Mouse (Mus musculus) heart, postnatal 14 days (tissue): Measurements from ENCODE around the gene Tanc1. TPM values are rescaled to one million over a fixed set of nuclear protein-coding genes. Genes with fewer than 3 reads are reported as not detected.
A peak's percentile ranks its signal among the peaks of the same experiment; 100 is the strongest.
"Not testable (repeated sequence)": the region's sequence is repeated elsewhere in the genome, so short reads cannot be mapped to it uniquely, and the experiment has no call there.

Experiments
- DNase-seq, 2 experiments: peaks; one replicate each; pipeline ENCODE4 v3.0.0; 2021 to 2022
- intact Hi-C: fragments of 180-260 bp; cut with DNase I; formaldehyde crosslinking; loops from one replicate; pipeline ENCODE4 v1.15.1; 2025
- total RNA-seq, 2 experiments: library from RNA; stranded (reverse); gene quantifications; 2 replicates each; pipeline ENCODE4 v1.2.3; 2021

Gene Tanc1
- total RNA-seq, 2 experiments from 2014 or later = 31.9 to 37.8 TPM

- intact Hi-C loops = no loop called here
Observed at GRCm38 (mm10) chr2:59843156-59843555, 231.3 kb downstream of the Tanc1 start.

GRCm38 (mm10) chr2:59843848-59844247 is 232.0 kb downstream of the Tanc1 start:
- intact Hi-C loops = no loop called here
- no peak for DNase-seq

More at GRCm38 (mm10) chr2:59843156-59843555, 231.3 kb downstream of the Tanc1 start:
- DNase-seq = no peak

GRCm38 (mm10) chr2:59851885-59852284 is 240.0 kb downstream of the Tanc1 start:
- intact Hi-C loops, DNase-seq: not testable (repeated sequence)

- no peak for DNase-seq
Observed at GRCm38 (mm10) chr2:59852916-59853315, 241.1 kb downstream of the Tanc1 start.

GRCm38 (mm10) chr2:59853543-59853942 is 241.7 kb downstream of the Tanc1 start:
- intact Hi-C loops = no loop called here
- DNase-seq = no peak

More at GRCm38 (mm10) chr2:59852916-59853315, 241.1 kb downstream of the Tanc1 start:
- intact Hi-C loops = no loop called here

GRCm38 (mm10) chr2:59854363-59854762 is 242.5 kb downstream of the Tanc1 start:
- intact Hi-C loops = no loop called here
- no peak for DNase-seq

GRCm38 (mm10) chr2:59862618-59863017 is 250.8 kb downstream of the Tanc1 start:
- intact Hi-C loops = no loop called here
- no peak for DNase-seq

GRCm38 (mm10) chr2:59870526-59870925 is 258.7 kb downstream of the Tanc1 start:
- DNase-seq = no peak
- intact Hi-C loops = no loop called here

GRCm38 (mm10) chr2:59876482-59876881 is 264.6 kb downstream of the Tanc1 start:
- intact Hi-C loops = no loop called here

GRCm38 (mm10) chr2:59877335-59877734 is 265.5 kb downstream of the Tanc1 start:
- DNase-seq = no peak
- intact Hi-C loops = no loop called here

More at GRCm38 (mm10) chr2:59876482-59876881, 264.6 kb downstream of the Tanc1 start:
- DNase-seq = no peak

- intact Hi-C loops = no loop called here
- no peak for DNase-seq
Observed at GRCm38 (mm10) chr2:59878221-59878620, 266.4 kb downstream of the Tanc1 start.

- DNase-seq = no peak
- intact Hi-C loops = no loop called here
Observed at GRCm38 (mm10) chr2:59881404-59881803, 269.6 kb downstream of the Tanc1 start.

GRCm38 (mm10) chr2:59881831-59882741 is 270.2 kb downstream of the Tanc1 start, which contains the start of gene Wdsub1:
Gene Wdsub1 (minus strand): TSS chr2:59882591.
- peak; percentile 94 to 95 for DNase-seq
- intact Hi-C loops = no loop called here

GRCm38 (mm10) chr2:59882742-59883281 is 271.0 kb downstream of the Tanc1 start:
- intact Hi-C loops = no loop called here
- no peak for DNase-seq

GRCm38 (mm10) chr2:59889699-59890098 is 277.9 kb downstream of the Tanc1 start:
- no peak for DNase-seq
- intact Hi-C loops = no loop called here

Other genes starting within 250 kb of the Tanc1 start
- gene Dapl1, start 127.4 kb upstream of the Tanc1 start, total RNA-seq = not detected